Mouse (Mus musculus): ENCODE results near the gene Iqschfp. TPM values are rescaled to one million over a fixed set of nuclear protein-coding genes. Genes with fewer than 3 reads are reported as not detected.

The Iqschfp gene
- not detected for polyA plus RNA-seq (2017; shearing (Covaris generic))

DNA sequence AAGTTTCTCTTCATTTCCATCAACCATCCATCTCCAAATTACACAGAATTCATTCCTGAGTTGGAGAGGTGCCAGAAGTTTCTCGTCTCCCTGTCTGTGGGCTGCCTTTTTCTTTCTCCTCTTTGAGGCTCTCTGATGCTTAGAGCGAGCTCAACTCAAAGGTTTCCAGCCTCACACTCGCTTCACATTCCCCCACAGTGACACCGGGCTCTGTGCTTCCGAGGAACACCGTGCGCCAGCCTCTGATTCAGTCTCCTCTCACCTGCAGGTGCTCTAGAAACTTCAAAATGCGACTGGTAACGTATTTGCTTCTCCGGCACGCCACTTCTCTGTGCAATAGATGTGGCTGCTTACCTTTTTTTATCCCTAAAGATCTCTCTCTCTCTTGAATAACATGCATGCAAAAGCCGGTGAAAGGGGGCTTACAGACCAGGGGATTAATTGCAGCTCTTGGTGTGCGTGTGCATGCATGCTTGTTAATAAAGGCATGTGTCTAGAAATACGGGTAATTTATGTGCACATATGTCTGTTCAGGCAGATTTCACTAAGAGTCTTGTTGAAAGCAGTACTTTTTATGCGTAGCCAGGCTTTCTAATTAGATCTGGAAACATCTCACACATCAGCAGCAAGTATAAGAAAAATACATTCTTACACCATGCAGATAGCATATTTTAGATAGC is at the start of gene Iqschfp, which contains the start of gene Iqcj:
Gene Iqschfp, plus strand, starts transcription at position 207 of the 680 bp plus-strand sequence.
Gene Iqcj, plus strand, starts transcription at position 195 of the 680 bp plus-strand sequence.

DNA sequence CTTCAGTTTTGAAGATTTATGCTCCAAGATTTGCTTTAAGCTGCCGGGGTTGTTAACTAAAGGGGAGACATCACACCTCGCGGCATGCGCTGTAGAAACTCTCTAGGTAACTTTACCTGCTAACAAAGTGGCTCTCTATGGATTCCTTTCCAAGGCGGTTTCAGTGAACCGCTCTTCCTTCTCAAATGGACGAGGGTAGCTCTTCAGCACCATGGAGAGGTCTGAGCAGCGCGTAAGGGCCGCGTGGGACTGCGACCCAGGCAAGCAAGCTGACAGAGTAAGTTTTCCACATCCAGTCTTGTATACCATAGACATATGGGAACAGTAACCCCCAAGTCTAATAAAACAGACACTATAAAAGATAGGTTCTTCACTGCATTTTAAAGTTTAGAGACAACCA is 172.7 kb downstream of the Iqschfp start, which contains the start of gene Schip1:
Gene Schip1, plus strand, starts transcription at position 72 of the 400 bp plus-strand sequence.

Other genes starting within 250 kb of the Iqschfp start
- gene Iqcj, start within 50 bp of the Iqschfp start, polyA plus RNA-seq (2017; shearing (Covaris generic)): not detected
- gene Schip1, start 172.6 kb downstream of the Iqschfp start, polyA plus RNA-seq (2017; shearing (Covaris generic)): 0.69 TPM

Measured in effector memory CD4-positive, alpha-beta T cell, adult 7 months (primary cell).